Mouse (Mus musculus): Measurements from ENCODE around the gene Ms4a4b.
"Not testable (repeated sequence)": the region's sequence is repeated elsewhere in the genome, so short reads cannot be mapped to it uniquely, and the experiment has no call there.

The Ms4a4b gene

DNA sequence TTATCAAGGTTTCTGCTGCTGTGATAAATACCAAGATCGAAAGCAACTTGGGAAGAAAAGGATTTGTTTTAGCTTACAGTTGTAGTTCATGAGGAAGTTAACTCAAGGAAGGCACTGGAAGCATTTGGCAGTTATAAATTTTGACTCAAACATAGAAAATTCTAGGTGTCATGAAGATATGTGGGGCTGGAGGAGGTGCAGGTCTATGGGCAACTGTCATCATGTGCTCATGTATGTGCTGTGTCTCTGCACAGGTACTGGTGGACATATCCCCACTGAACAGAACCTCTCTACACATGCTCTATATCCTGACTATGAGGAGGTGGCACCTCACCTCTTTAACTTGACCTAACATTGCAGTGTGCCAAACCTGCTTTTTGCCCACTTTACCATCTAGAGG lies 43.2 kb downstream of the Ms4a4b start:
- no peak for DNase-seq (ENCODE audit: low spot score)

DNA sequence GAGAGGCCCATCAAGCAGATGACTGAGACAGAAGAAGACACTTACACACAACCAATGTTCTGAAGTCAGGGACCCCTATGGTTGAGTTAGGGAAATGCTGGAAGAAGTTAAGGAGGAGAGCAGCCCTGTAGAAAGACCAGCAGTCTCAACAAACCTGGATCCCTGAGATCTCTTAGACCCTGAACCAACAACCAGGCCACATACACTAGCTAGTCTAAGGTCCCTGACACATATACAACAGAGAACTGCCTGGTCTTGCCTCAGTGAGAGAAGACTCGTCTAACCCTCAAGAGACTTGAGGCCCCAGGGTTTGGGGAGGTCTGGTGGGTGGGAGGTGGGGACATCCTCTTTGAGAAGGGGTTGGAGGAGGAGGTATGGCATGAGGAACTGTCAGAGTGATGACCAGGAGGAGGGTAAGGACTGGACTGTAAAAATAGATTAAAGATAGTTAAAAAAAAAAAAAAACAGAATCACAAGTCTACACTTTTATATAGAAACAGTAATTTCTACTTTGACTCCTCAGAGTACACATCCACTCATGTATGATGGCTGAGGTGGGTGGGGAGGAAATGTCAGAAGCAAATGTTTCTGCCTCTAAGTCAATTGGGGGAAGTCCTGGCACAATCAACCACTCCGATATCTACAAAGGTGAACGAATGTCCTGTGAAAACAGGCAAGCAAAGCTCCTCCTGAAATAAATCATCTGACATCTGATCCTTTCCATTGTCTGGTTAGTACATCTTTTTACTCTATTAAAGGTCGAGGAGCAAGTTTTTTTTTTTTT lies 48.2 kb downstream of the Ms4a4b start:
- DNase-seq (ENCODE audit: low spot score), result no peak

DNA sequence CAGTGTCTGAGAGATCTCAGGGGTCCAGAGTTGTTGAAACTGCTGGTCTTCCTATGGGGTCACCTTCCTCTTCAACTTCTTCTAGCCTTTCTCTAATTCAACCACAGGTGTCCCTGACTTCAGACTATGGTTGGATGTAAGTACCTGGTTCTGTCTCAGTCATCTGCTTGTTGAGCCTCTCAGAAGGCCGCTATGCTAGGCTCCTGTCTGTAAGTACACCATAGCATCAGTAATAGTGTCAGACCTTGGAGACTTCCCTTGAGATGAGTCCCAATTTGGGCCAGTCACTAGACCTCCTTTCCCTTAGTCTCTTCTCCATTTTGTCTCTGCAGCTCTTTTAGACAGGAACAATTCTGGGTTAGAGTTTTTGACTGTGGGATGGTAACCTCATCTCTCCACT lies 49.3 kb downstream of the Ms4a4b start:
- no peak for DNase-seq (ENCODE audit: low spot score)

DNA sequence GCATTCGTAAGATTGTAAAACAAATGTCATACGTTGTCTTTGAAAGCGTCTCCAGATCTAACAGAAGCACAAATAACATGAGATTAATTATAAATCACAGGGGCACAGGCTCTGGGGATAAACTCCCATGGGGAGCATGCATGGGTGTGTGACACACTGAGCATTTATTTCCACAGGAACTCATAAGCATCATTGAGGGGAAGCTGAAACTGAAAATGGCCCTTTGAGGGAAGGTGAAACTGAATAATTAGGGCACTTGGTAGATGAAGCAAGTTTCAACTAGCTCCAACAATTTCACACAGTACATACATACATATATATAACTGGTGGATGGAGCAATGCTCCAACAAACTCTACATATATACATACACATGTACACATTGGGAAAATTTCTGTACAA lies 51.2 kb downstream of the Ms4a4b start:
- no peak for DNase-seq (ENCODE audit: low spot score)

DNA sequence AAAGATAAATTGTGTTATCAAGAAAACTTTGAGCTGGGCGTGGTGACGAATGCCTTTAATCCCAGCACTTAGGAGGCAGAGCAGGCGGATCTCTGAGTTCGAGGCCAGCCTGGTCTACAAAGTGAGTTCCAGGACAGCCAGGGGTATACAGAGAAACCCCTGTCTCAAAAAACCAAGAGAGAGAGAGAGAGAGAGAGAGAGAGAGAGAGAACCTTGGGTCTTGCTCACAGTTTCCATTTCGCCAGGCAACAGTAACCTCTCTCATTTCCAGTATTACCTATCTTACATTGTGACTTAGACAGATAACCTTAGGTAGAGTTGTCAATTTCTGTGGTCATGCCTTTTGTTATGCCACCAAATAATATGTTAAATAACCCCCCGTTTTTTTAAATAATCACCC lies 53.0 kb downstream of the Ms4a4b start:
- no peak for DNase-seq (ENCODE audit: low spot score)

DNA sequence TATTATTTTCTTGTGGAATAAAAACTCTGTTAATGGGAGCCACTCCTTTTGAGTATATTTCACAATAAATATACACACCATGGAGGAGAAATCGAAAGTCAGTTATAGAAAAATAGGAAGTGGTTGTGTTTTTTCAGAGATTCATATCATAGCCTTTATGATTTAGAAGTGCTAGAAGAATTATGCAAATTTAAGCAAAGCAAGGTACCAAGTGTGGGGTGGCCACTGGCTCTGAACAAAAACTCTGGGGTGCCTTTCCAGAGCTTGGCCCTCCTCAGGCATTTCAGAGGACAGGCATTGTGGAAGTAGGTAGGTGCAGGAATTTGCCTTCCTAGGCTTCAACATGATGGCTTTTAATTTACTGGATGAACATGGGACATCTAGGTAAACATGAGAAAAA lies 53.9 kb downstream of the Ms4a4b start:
- not testable (repeated sequence) for DNase-seq (ENCODE audit: low spot score)

DNA sequence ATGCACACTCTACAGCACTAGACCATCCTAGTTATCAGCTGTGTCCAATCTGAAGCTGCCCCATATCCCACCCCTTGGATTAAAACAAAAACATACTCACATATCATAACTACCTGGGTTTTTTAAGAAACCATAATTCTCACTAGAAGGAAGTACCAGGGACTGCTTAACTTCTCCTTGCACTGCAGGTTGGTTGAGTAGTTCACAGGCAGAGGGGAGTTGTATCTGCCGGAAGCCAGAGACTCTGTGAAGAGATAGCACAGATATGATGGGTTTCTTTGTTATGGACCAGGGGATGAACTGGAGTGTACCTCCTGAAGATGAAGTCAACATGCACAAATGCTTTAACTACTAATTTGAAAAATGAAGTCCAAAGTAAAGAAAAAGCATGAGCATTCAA lies 57.4 kb downstream of the Ms4a4b start:
- no peak for DNase-seq (ENCODE audit: low spot score)

DNA sequence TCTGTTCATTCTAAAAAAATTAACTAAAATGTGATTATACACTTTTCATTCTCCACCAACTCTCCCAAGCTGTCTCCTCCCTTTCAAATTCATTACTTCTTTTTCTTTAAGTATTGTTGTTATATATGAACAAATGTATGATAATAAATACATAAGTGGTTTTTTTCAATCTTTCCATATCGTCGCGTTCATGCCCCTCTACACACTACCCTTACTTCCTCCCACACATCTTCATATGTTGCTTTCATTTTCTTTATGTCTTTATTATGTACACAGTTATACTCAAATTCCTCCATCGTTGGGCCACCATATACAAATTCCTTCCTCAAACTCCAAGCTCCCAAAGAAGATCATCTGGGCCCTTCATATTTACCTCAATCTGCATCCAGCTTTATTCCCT lies 58.0 kb downstream of the Ms4a4b start:
- DNase-seq (ENCODE audit: low spot score), result no peak

DNA sequence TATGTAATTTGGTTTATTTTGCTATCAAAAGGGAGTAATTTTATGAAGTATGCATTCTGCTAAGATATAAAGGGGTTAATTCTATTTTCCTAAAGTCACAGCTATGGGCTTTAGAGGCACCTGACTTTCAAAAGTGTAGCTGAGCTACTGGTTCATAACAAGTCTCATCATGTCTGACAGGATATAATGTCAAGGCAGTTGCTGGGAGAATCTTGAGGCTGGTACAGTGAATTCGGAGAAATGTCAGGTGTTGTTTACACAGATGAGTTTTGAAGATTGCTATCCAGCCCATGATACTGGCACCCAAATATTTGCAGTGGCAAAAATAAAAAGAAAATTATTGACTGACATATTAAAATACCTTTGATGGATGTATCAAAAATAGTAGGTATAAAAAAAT lies 61.5 kb downstream of the Ms4a4b start:
- no peak for DNase-seq (ENCODE audit: low spot score)

DNA sequence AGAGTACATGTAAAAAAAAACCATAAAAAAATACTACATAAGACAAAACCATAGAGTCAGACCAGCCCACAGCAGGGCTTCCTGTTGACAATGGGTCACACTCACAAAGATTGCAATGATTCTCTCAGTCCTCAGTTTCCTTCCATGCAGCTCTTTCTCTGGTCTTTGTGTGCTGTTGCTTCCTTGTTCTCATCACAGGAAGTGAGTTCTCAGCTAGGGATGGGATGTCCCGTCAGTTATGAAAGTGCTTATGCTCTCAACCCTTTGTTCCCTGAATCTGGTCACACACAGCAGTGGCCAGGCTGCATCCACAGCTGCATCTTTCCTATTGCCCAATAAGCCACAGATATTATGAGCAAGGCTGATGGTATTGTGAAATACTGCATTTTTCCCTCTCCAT lies 70.1 kb downstream of the Ms4a4b start:
- no peak for DNase-seq (ENCODE audit: low spot score)

DNA sequence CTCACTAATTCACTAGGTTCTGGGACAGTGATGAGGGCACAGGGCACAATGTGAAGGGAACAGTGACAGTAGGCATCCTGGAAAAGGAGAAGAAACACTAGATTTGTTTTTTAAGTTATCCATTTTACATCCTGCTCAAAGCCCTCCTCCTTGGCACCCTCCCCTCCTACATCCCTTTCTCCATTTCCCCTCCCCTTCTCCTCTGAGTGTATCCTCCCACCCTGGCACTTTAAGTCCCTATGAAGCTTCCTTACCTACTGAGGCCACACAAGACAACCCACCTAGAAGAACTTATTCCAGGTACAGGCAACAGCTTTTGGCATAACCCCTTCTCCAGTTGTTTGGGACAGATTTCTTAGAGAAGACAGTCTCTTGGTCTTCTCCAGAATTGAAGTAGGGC lies 72.9 kb downstream of the Ms4a4b start, which contains the start of gene Ms4a6b:
Gene Ms4a6b (plus strand): TSS at position 267 of the 400 bp plus-strand sequence.
- DNase-seq (ENCODE audit: low spot score), result no peak

Measured in urinary bladder, postnatal 14 days (tissue).